Mouse (Mus musculus) cortical plate, adult 2 months (tissue): ENCODE results near the gene Ano7. TPM values are rescaled to one million over a fixed set of nuclear protein-coding genes. Genes with fewer than 3 reads are reported as not detected.

Experiments used
- H3K27ac ChIP-seq: fragments of 200-500 bp; 2 replicates; pipeline ENCODE4 v1.5.1; 2012; ENCODE audit warnings: low read length, control low read depth, inconsistent platforms; ENCODE audit not compliant: insufficient read depth
- H3K4me1 ChIP-seq: fragments of 200-500 bp; 2 replicates; pipeline ENCODE4 v1.6.1; 2011; ENCODE audit warnings: low read length; ENCODE audit not compliant: control insufficient read depth, insufficient read depth
- H3K4me3 ChIP-seq: fragments of 200-500 bp; 2 replicates; pipeline ENCODE4 v1.5.1; 2011; ENCODE audit warnings: mild to moderate bottlenecking, low read length, control low read depth; ENCODE audit not compliant: insufficient read depth
- CTCF ChIP-seq: fragments of 200-500 bp; IDR thresholded peaks from 2 replicates; pipeline ENCODE4 v1.5.1; 2011; ENCODE audit warnings: mild to moderate bottlenecking, control low read depth, low read length; ENCODE audit not compliant: insufficient read depth; ENCODE audit errors: extremely low read depth
- POLR2A ChIP-seq: fragments of 200-500 bp; IDR thresholded peaks from 2 replicates; pipeline ENCODE4 v1.6.1; 2011; ENCODE audit warnings: mild to moderate bottlenecking, low read length, control low read depth; ENCODE audit not compliant: insufficient read depth; ENCODE audit errors: extremely low read depth
- polyA plus RNA-seq: library from polyadenylated mRNA; depleted of rRNA; stranded (reverse); fragments of >200 nt; gene quantifications from 2 replicates; pipeline ENCODE4 v1.2.3, GENCODE M21; 2012; rRNA removed

Ano7 gene
- polyA plus RNA-seq = 0.65 and 0.81 TPM in 2 replicates

- H3K4me1 ChIP-seq = no peaks in the 10 kb centered on the region
- no peak within 1 kb of the TSS for H3K27ac ChIP-seq
- H3K4me3 ChIP-seq = no peak within 1 kb of the TSS
- TF ChIP-seq CTCF = no peak
- no peak for TF ChIP-seq POLR2A
Observed at GRCm38 (mm10) chr1:93373665-93374064, at the start of gene Ano7. Gene Ano7, plus strand, starts transcription at chr1:93373930.

DNA sequence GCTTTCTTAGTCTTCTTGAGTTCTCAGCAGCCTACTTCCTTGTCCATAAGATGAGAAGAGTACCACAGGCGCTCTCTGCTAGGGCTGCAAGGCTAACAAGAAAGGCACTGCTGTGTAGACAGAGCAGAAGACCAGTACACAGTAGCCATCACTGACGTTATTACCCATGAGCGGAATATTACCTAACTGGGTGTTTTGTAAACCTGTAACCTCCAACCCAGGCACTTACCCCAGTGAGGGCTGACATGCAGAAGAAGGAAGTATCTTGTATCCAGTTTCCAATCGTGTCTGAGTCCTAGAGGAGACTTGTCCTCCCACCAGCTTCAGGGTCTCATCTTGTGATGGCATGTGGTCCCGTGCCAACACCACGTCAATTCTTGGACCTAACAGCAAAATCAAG lies 49.8 kb upstream of the Ano7 start:
- H3K4me3 ChIP-seq = no peak overlapping the region
- TF ChIP-seq CTCF (no peak), POLR2A (no peak)
- no peaks in the 10 kb centered on the region for H3K4me1 ChIP-seq
- no peak overlapping the region for H3K27ac ChIP-seq

GRCm38 (mm10) chr1:93326446-93326845 lies 47.3 kb upstream of the Ano7 start:
- Histone ChIP-seq H3K4me3 (no peak overlapping the region), H3K4me1 (no peaks in the 10 kb centered on the region), H3K27ac (no peak overlapping the region)
- no peak for TF ChIP-seq POLR2A
- TF ChIP-seq CTCF = no peak

DNA sequence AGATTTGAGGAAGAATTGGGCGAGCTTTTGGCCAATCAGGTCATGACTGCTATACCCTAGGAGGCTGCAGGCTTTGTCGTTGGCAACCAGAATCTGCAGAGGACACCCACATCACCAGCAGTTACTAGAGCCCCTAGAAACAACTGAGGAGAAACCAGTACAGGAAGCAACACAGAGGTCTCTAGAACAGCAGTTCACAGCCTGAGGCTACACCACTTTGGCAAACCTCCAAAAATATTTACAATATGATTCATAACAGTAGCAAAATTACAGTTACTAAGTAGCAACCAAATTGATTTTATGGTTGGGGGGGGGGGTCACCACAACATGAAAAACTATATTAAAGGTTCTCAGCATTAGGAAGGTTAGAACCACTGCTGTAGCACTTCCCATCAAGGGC lies 39.1 kb upstream of the Ano7 start:
- Histone ChIP-seq H3K4me1 (no peaks in the 10 kb centered on the region), H3K4me3 (no peak overlapping the region), H3K27ac (no peak overlapping the region)
- TF ChIP-seq POLR2A (no peak), CTCF (no peak)

- H3K27ac ChIP-seq = no peak within 1 kb of the TSS; the same call in 1 of the 2 replicates
- TF ChIP-seq CTCF (no peak), POLR2A (no peak)
- H3K4me1 ChIP-seq = peaks cover 4% of the 10 kb centered on the region
- H3K4me3 ChIP-seq = peak within 1 kb of the TSS; percentile 87
Observed at GRCm38 (mm10) chr1:93342648-93343503, 30.9 kb upstream of the Ano7 start, which contains the start of the genes Ppp1r7 and Pask. Gene Ppp1r7, plus strand, starts transcription at chr1:93342854. Gene Pask, minus strand, starts transcription at chr1:93343482.

DNA sequence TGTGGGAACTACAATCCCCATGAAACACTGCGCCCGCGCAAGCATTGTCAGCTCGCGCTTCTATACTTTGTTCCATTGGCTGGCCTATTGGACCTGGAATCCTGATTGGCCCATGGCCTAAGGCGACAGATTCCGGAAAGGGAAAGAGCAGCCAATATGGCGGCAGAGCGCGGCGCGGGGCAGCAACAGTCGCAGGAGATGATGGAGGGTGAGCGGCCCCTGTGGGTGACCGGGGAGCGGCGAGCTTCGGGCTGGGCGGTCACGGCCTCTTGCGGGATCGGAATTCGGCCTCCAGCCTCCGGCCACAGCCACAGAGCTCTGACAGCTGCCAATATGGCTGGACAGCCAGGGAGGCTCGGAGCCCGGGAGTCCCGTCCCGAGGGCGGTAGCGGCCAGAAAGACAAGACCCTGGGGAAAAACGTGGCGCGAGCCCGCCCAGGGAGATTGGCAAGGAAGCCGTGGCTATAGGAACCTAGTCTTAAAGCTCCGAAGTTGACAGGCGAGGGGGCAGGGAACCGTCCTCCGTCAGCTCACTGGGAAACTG lies 30.2 kb upstream of the Ano7 start:
- TF ChIP-seq CTCF (no peak), POLR2A (peak; percentile 79)
- no peak overlapping the region; the same call in 1 of the 2 replicates for H3K27ac ChIP-seq

GRCm38 (mm10) chr1:93347176-93347575 lies 26.6 kb upstream of the Ano7 start:
- peaks cover 9% of the 10 kb centered on the region for H3K4me1 ChIP-seq
- no peak overlapping the region for H3K4me3 ChIP-seq
- no peak overlapping the region for H3K27ac ChIP-seq
- no peak for TF ChIP-seq CTCF
- no peak for TF ChIP-seq POLR2A

More for the DNA sequence above, 30.2 kb upstream of the Ano7 start:
- Histone ChIP-seq H3K4me1 (peaks cover 6% of the 10 kb centered on the region), H3K4me3 (peak overlapping the region; percentile 87)

GRCm38 (mm10) chr1:93349701-93350100 lies 24.0 kb upstream of the Ano7 start:
- Histone ChIP-seq H3K4me1 (peaks cover 7% of the 10 kb centered on the region), H3K27ac (no peak overlapping the region), H3K4me3 (no peak overlapping the region)
- TF ChIP-seq POLR2A (no peak), CTCF (no peak)

DNA sequence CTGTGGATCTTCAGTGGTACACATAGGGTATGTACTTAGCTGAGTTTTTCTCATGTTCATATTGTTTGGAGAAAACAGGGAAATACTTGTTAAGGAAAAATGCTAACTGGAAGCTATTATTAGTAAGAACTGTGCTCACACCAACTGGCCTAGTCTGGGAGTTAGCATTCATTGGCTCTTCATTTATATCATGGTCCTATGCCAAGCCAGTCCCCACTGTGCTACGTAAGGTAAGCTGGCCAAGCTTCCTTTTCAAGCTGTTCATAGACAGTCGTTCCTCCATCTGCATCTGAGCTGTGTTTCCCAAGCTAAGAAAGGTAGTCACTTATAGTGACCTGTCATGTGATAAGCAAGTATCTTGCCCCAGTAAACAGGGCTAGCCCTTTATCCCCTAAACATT lies 21.0 kb upstream of the Ano7 start:
- Histone ChIP-seq H3K27ac (no peak overlapping the region), H3K4me1 (peaks cover 6% of the 10 kb centered on the region), H3K4me3 (no peak overlapping the region)
- no peak for TF ChIP-seq POLR2A
- no peak for TF ChIP-seq CTCF

DNA sequence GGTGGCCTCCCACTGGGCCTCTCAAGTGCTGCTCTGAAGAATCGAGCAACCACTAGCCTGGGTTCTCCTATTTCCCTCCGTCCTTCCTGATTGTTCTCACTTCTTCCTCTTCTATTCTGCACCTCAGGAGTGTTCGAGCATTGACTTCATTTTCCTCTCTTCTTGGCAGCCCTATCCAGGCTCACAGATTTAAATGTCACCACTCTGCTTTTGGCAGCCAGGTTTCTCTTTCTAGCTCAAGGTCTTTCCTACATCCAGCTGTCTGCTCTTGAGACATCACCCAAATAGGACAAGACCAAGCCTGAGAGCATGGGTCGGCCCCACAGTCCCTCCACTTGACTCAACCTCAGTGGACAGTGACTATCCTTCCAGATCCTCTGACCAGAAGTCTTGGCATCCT lies 11.1 kb upstream of the Ano7 start:
- Histone ChIP-seq H3K4me3 (no peak overlapping the region), H3K4me1 (no peaks in the 10 kb centered on the region), H3K27ac (no peak overlapping the region)
- no peak for TF ChIP-seq POLR2A
- TF ChIP-seq CTCF = no peak
